Mouse (Mus musculus) C2C12 (cell line): ENCODE data around the gene Lrrc75b.

ENCODE experiments used
- CEBPB ChIP-seq: IDR thresholded peaks from one replicate; pipeline ENCODE4 v1.6.1; 2011; ENCODE audit warnings: low read depth, mild to moderate bottlenecking, control low read depth, moderate library complexity
- CTCF ChIP-seq: IDR thresholded peaks from one replicate; pipeline ENCODE4 v1.5.1; 2011; ENCODE audit not compliant: control insufficient read depth, insufficient read depth, insufficient read length
- MAX ChIP-seq: IDR thresholded peaks from one replicate; pipeline ENCODE4 v1.6.1; 2011; ENCODE audit warnings: mild to moderate bottlenecking, control low read depth
- MYOD1 ChIP-seq: IDR thresholded peaks from one replicate; pipeline ENCODE4 v1.6.1; 2011; ENCODE audit warnings: low read depth; ENCODE audit not compliant: control insufficient read depth, insufficient read length
- MYOG ChIP-seq: IDR thresholded peaks from one replicate; pipeline ENCODE4 v1.6.1; 2011; ENCODE audit not compliant: control insufficient read depth, insufficient read length; ENCODE audit errors: extremely low read depth
- USF1 ChIP-seq: IDR thresholded peaks from one replicate; pipeline ENCODE4 v1.6.1; 2011; ENCODE audit warnings: low read depth, mild to moderate bottlenecking, control low read depth, moderate library complexity

DNA sequence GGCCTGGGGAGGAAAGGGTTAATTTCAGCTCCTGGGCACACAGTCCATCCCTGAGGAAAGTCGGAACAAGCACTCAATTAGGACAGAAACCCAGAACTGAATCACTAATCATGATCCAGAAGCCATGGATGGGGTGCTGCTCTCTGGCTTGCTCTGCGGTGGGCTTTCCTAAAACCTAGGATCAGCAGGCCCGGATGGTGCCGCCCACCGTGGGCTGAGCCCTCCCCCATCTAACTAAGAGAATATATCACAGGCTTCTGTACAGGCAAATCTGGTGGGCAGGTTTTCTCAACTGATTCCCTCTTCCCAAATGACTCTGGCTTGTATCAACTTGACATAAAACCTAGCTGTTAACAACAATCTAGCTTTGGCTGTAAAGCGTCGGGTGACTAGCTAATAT lies 12.2 kb downstream of the Lrrc75b start:
- TF ChIP-seq CTCF (no peak), MAX (no peak), MYOD1 (no peak), MYOG (no peak), CEBPB (no peak), USF1 (no peak)
